Mouse (Mus musculus): Measurements from ENCODE around the gene Hint1. TPM values are rescaled to one million over a fixed set of nuclear protein-coding genes. Genes with fewer than 3 reads are reported as not detected.
"Not testable (repeated sequence)": the region's sequence is repeated elsewhere in the genome, so short reads cannot be mapped to it uniquely, and the experiment has no call there.

Gene Hint1
- polyA plus RNA-seq, 1 experiment from 2014 or later = 694 TPM

GRCm38 (mm10) chr11:54839696-54840095 is 26.5 kb upstream of the Hint1 start:
- Histone ChIP-seq H3K4me3 (ENCODE audit: low read depth, low read length) (no peak overlapping the region), H3K27ac (ENCODE audit: low read depth, low read length) (no peak overlapping the region), H3K9me3 (ENCODE audit: control insufficient read depth, low read length) (no peaks in the 10 kb centered on the region), H3K4me2 (no peak overlapping the region), H3K4me1 (ENCODE audit: control insufficient read depth, insufficient read depth, low read length) (no peaks in the 10 kb centered on the region), H3K27me3 (ENCODE audit: control insufficient read depth, insufficient read depth, low read length) (no peaks in the 10 kb centered on the region), H3K9ac (ENCODE audit: low read length) (no peak overlapping the region), H3K36me3 (ENCODE audit: control insufficient read depth, insufficient read depth, low read length) (no peaks in the 10 kb centered on the region)
- DNase-seq (ENCODE audit: low spot score, missing footprints) (no peak), ATAC-seq (ENCODE audit: low FRiP score) (no peak)
- 87% methylated on average over 4 of the region's 4 CpGs for WGBS

- no peaks in the 10 kb centered on the region for H3K27me3 ChIP-seq (ENCODE audit: control insufficient read depth, insufficient read depth, low read length)
- H3K4me1 ChIP-seq (ENCODE audit: control insufficient read depth, insufficient read depth, low read length) = peaks cover 6% of the 10 kb centered on the region; the same call in 1 of the 2 replicates
- H3K9ac ChIP-seq (ENCODE audit: low read length) = no peak overlapping the region
- WGBS = 92% methylated on average over 11 of the region's 11 CpGs
- H3K9me3 ChIP-seq (ENCODE audit: control insufficient read depth, low read length) = no peaks in the 10 kb centered on the region
- H3K27ac ChIP-seq (ENCODE audit: low read depth, low read length) = no peak overlapping the region
- no peak overlapping the region for H3K4me3 ChIP-seq (ENCODE audit: low read depth, low read length)
- DNase-seq (ENCODE audit: low spot score, missing footprints) (no peak), ATAC-seq (ENCODE audit: low FRiP score) (no peak)
- H3K4me2 ChIP-seq = no peak overlapping the region
- H3K36me3 ChIP-seq (ENCODE audit: control insufficient read depth, insufficient read depth, low read length) = no peaks in the 10 kb centered on the region
These were observed 25.3 kb upstream of the Hint1 start for GRCm38 (mm10) chr11:54840891-54841290.

- Histone ChIP-seq H3K4me3 (ENCODE audit: low read depth, low read length) (no peak overlapping the region), H3K4me2 (no peak overlapping the region), H3K4me1 (ENCODE audit: control insufficient read depth, insufficient read depth, low read length) (peaks cover 7% of the 10 kb centered on the region; the same call in 1 of the 2 replicates), H3K27me3 (ENCODE audit: control insufficient read depth, insufficient read depth, low read length) (no peaks in the 10 kb centered on the region), H3K27ac (ENCODE audit: low read depth, low read length) (no peak overlapping the region), H3K9ac (ENCODE audit: low read length) (no peak overlapping the region), H3K9me3 (ENCODE audit: control insufficient read depth, low read length) (no peaks in the 10 kb centered on the region), H3K36me3 (ENCODE audit: control insufficient read depth, insufficient read depth, low read length) (no peaks in the 10 kb centered on the region)
- WGBS = 70% methylated on average over 9 of the region's 9 CpGs
- DNase-seq (ENCODE audit: low spot score, missing footprints) = no peak
- no peak for ATAC-seq (ENCODE audit: low FRiP score)
These were observed 21.8 kb upstream of the Hint1 start for GRCm38 (mm10) chr11:54844424-54844823.

- 91% methylated on average over 5 of the region's 5 CpGs for WGBS
- no peak for ATAC-seq (ENCODE audit: low FRiP score)
- no peaks in the 10 kb centered on the region for H3K9me3 ChIP-seq (ENCODE audit: control insufficient read depth, low read length)
- peak overlapping the region; percentile 65; the same call in 1 of the 2 replicates for H3K27ac ChIP-seq (ENCODE audit: low read depth, low read length)
- H3K4me3 ChIP-seq (ENCODE audit: low read depth, low read length) = no peak overlapping the region
- H3K27me3 ChIP-seq (ENCODE audit: control insufficient read depth, insufficient read depth, low read length) = no peaks in the 10 kb centered on the region
- H3K36me3 ChIP-seq (ENCODE audit: control insufficient read depth, insufficient read depth, low read length) = no peaks in the 10 kb centered on the region
- no peak overlapping the region for H3K9ac ChIP-seq (ENCODE audit: low read length)
- H3K4me1 ChIP-seq (ENCODE audit: control insufficient read depth, insufficient read depth, low read length) = peaks cover 7% of the 10 kb centered on the region; the same call in 1 of the 2 replicates
- no peak overlapping the region for H3K4me2 ChIP-seq
- no peak for DNase-seq (ENCODE audit: low spot score, missing footprints)
These were observed 21.2 kb upstream of the Hint1 start for GRCm38 (mm10) chr11:54844959-54845358.

GRCm38 (mm10) chr11:54845470-54846442 is 20.4 kb upstream of the Hint1 start:
- no peak overlapping the region for H3K4me3 ChIP-seq (ENCODE audit: low read depth, low read length)
- no peaks in the 10 kb centered on the region for H3K36me3 ChIP-seq (ENCODE audit: control insufficient read depth, insufficient read depth, low read length)
- H3K9ac ChIP-seq (ENCODE audit: low read length) = no peak overlapping the region
- H3K27ac ChIP-seq (ENCODE audit: low read depth, low read length) = peak overlapping the region; percentile 65
- no peaks in the 10 kb centered on the region for H3K9me3 ChIP-seq (ENCODE audit: control insufficient read depth, low read length)
- H3K4me1 ChIP-seq (ENCODE audit: control insufficient read depth, insufficient read depth, low read length) = peaks cover 7% of the 10 kb centered on the region; the same call in 1 of the 2 replicates
- 33% methylated on average over 8 of the region's 8 CpGs for WGBS
- DNase-seq (ENCODE audit: low spot score, missing footprints) = peak; percentile 87
- peak; percentile 55; the same call in 1 of the 2 replicates for ATAC-seq (ENCODE audit: low FRiP score)
- H3K4me2 ChIP-seq = no peak overlapping the region
- no peaks in the 10 kb centered on the region for H3K27me3 ChIP-seq (ENCODE audit: control insufficient read depth, insufficient read depth, low read length)

GRCm38 (mm10) chr11:54849961-54850758 is 16.0 kb upstream of the Hint1 start:
- 87% methylated on average over 10 of the region's 10 CpGs for WGBS
- DNase-seq (ENCODE audit: low spot score, missing footprints) (peak; percentile 53), ATAC-seq (ENCODE audit: low FRiP score) (no peak)
- H3K27ac ChIP-seq (ENCODE audit: low read depth, low read length) = no peak overlapping the region
- no peaks in the 10 kb centered on the region for H3K9me3 ChIP-seq (ENCODE audit: control insufficient read depth, low read length)
- no peak overlapping the region for H3K9ac ChIP-seq (ENCODE audit: low read length)
- peaks cover 7% of the 10 kb centered on the region; the same call in 1 of the 2 replicates for H3K4me1 ChIP-seq (ENCODE audit: control insufficient read depth, insufficient read depth, low read length)
- H3K4me2 ChIP-seq = no peak overlapping the region
- H3K36me3 ChIP-seq (ENCODE audit: control insufficient read depth, insufficient read depth, low read length) = no peaks in the 10 kb centered on the region
- no peaks in the 10 kb centered on the region for H3K27me3 ChIP-seq (ENCODE audit: control insufficient read depth, insufficient read depth, low read length)
- H3K4me3 ChIP-seq (ENCODE audit: low read depth, low read length) = no peak overlapping the region

GRCm38 (mm10) chr11:54851656-54852055 is 14.5 kb upstream of the Hint1 start:
- Histone ChIP-seq H3K9ac (ENCODE audit: low read length) (no peak overlapping the region), H3K27me3 (ENCODE audit: control insufficient read depth, insufficient read depth, low read length) (no peaks in the 10 kb centered on the region), H3K4me1 (ENCODE audit: control insufficient read depth, insufficient read depth, low read length) (no peaks in the 10 kb centered on the region), H3K4me2 (no peak overlapping the region), H3K36me3 (ENCODE audit: control insufficient read depth, insufficient read depth, low read length) (no peaks in the 10 kb centered on the region), H3K27ac (ENCODE audit: low read depth, low read length) (no peak overlapping the region), H3K9me3 (ENCODE audit: control insufficient read depth, low read length) (no peaks in the 10 kb centered on the region), H3K4me3 (ENCODE audit: low read depth, low read length) (no peak overlapping the region)
- ATAC-seq (ENCODE audit: low FRiP score) (no peak), DNase-seq (ENCODE audit: low spot score, missing footprints) (peak; percentile 81)
- WGBS = 92% methylated on average over 12 of the region's 12 CpGs

- H3K36me3 ChIP-seq (ENCODE audit: control insufficient read depth, insufficient read depth, low read length); H3K4me3 ChIP-seq (ENCODE audit: low read depth, low read length); H3K27ac ChIP-seq (ENCODE audit: low read depth, low read length): not testable (repeated sequence)
These were observed 7.3 kb upstream of the Hint1 start for GRCm38 (mm10) chr11:54858880-54859279.

More at GRCm38 (mm10) chr11:54858880-54859279, 7.3 kb upstream of the Hint1 start:
- not testable (repeated sequence) for H3K4me1 ChIP-seq (ENCODE audit: control insufficient read depth, insufficient read depth, low read length); H3K9ac ChIP-seq (ENCODE audit: low read length); H3K9me3 ChIP-seq (ENCODE audit: control insufficient read depth, low read length); H3K27me3 ChIP-seq (ENCODE audit: control insufficient read depth, insufficient read depth, low read length); H3K4me2 ChIP-seq; ATAC-seq (ENCODE audit: low FRiP score); DNase-seq (ENCODE audit: low spot score, missing footprints)
- WGBS = 97% methylated on average over 11 of the region's 12 CpGs

All from midbrain, embryonic 11.5 days (tissue).